Mouse (Mus musculus) bone marrow, adult 2 months (tissue): ENCODE measurements around the gene Timmdc1.

Experiments
- CTCF ChIP-seq: fragments of 200-500 bp; IDR thresholded peaks from 2 replicates; pipeline ENCODE4 v1.5.1; 2011; ENCODE audit warnings: low read length, control low read depth; ENCODE audit not compliant: control insufficient read depth, insufficient read depth
- POLR2A ChIP-seq: fragments of 200-500 bp; IDR thresholded peaks from 2 replicates; pipeline ENCODE4 v1.6.1; 2011; ENCODE audit warnings: low read depth, mild to moderate bottlenecking, control low read depth, low read length, borderline replicate concordance; ENCODE audit not compliant: control insufficient read depth

GRCm38 (mm10) chr16:38467091-38467916, 55.2 kb downstream of the Timmdc1 start:
- no peak for TF ChIP-seq POLR2A
- no peak for TF ChIP-seq CTCF
